ENCODE assay signal across 15 mouse cellular contexts in the genomic region with DNA sequence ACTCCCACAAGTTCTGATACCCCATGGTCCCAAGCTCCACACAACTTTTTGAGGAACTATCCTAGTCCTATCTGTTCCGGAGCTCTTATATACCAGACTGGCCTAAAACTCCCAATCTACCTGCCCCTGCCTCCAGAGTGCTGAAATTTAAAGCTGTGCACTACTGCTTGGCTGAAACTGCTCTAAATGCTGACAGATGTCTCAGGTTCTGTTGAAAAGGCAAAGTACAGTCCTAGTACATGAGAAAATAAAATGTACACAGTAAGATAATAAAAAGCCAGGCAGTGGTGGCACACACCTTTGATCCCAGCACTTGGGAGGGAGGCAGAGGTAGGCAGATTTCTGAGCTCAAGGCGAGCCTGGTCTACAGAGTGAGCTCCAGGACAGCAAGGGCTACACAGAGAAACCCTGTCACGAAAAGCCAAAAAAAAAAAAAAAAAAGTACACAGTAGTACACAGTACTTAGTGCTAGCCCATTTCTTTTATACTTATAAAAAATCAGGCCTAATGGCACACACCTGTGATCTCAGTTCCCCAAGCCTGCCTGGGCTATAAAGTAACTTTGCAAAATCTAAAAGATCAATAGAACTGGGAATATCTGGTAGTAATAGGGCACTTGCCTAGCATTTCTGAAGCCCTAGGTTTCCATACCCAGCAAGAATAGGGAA. TPM values are rescaled to one million over a fixed set of nuclear protein-coding genes. Genes with fewer than 3 reads are reported as not detected.
DNase-seq lines count a peak whose midpoint lies in the region; ATAC-seq and TF ChIP-seq lines count a peak whose summit lies in the region.
"Had no signal": no experiment of that assay in that cellular context is flagged by ENCODE, and none has a peak within 500 bp of the region (broad histone marks: within the 10 kb centered on the region; RNA-seq: fewer than 3 reads in every experiment).

No protein-coding gene starts in this region.

- 0 out of 2 replicates have a peak, but pooled peaks have one; percentile 12 for TF ChIP-seq POLR2A in liver, adult 2 months (IDR thresholded peaks at IDR 0.05; ENCODE audit: extremely low read depth, insufficient read depth, low read length)
- TF ChIP-seq POLR2A in small intestine, adult 2 months (IDR thresholded peaks at IDR 0.05; ENCODE audit: low read depth, low read length) = no peak

- H3K9me3 ChIP-seq in liver, embryonic 11.5 days (ENCODE audit: control insufficient read depth, low read length) = no peaks in the 10 kb centered on the region
- H3K9me3 ChIP-seq in E14TG2a.4 (ENCODE audit: low read length) = no peaks in the 10 kb centered on the region
- no peaks in the 10 kb centered on the region for H3K9me3 ChIP-seq in embryonic facial prominence, embryonic 10.5 days
- H3K9me3 ChIP-seq: limb, embryonic 13.5 days had no signal

- peak; percentile 67 for DNase-seq in liver, adult 2 months (ENCODE audit: extremely low read depth, low read depth, low spot score)
- no peak for DNase-seq in liver, embryonic 11.5 days (ENCODE audit: low spot score)
- no peak for DNase-seq in embryonic facial prominence, embryonic 10.5 days (ENCODE audit: low spot score)
- DNase-seq in layer of hippocampus, postnatal 25 days (ENCODE audit: extremely low spot score in 1 of 2, low spot score in 1 of 2) = no peak
- no peak for DNase-seq in right cerebral cortex, adult 2 months (ENCODE audit: low spot score in 2 of 2)
- DNase-seq: right cerebral cortex, postnatal 25 days had no signal

- TF ChIP-seq CTCF in liver, adult 2 months (IDR thresholded peaks at IDR 0.05; ENCODE audit: low read depth, low read length) = no peak
- no peak for TF ChIP-seq CTCF in E14TG2a.4 (conservative IDR thresholded peaks at IDR 0.05; ENCODE audit: low read length)
- TF ChIP-seq CTCF in small intestine, adult 2 months (IDR thresholded peaks at IDR 0.05; ENCODE audit: extremely low read depth, insufficient read length, insufficient replicate concordance, low read depth, low read length) = no peak

- H3K27ac ChIP-seq in liver, adult 2 months (replicated peaks; ENCODE audit: insufficient read depth, low read depth, low read length) = peak overlapping the region; percentile 61
- H3K27ac ChIP-seq in liver, embryonic 11.5 days (ENCODE audit: low read depth, low read length) = no peak overlapping the region
- H3K27ac ChIP-seq in embryonic facial prominence, embryonic 10.5 days (replicated peaks) = no peak overlapping the region
- peak overlapping the region; percentile 40 for H3K27ac ChIP-seq in small intestine, adult 2 months (ENCODE audit: insufficient read depth, low read depth, low read length)
- H3K27ac ChIP-seq: hindbrain, postnatal 0 days; limb, embryonic 13.5 days; stomach, postnatal 0 days had no signal

- ATAC-seq in liver, embryonic 11.5 days (replicated peaks; ENCODE audit: low FRiP score) = no peak
- ATAC-seq: forebrain, embryonic 16.5 days; hindbrain, postnatal 0 days had no signal

- no peak overlapping the region; the same call in 1 of the 2 replicates for H3K4me3 ChIP-seq in liver, adult 2 months (ENCODE audit: insufficient read depth, low read depth, low read length)
- H3K4me3 ChIP-seq in liver, embryonic 11.5 days (ENCODE audit: low read depth, low read length) = no peak overlapping the region
- H3K4me3 ChIP-seq in E14TG2a.4 (replicated peaks; ENCODE audit: low read length) = peak overlapping the region; percentile 89
- H3K4me3 ChIP-seq in embryonic facial prominence, embryonic 10.5 days = 0 out of 2 replicates have a peak overlapping the region, but pooled peaks have one; percentile 16
- no peak overlapping the region for H3K4me3 ChIP-seq in small intestine, adult 2 months (ENCODE audit: low read depth, low read length)

- no peaks in the 10 kb centered on the region for H3K27me3 ChIP-seq in liver, adult 2 months (ENCODE audit: control insufficient read depth, insufficient read depth, low read length)
- H3K27me3 ChIP-seq in liver, embryonic 11.5 days (replicated peaks; ENCODE audit: control insufficient read depth, insufficient read depth, low read length) = no peaks in the 10 kb centered on the region
- H3K27me3 ChIP-seq in E14TG2a.4 (ENCODE audit: insufficient read depth, low read length) = no peaks in the 10 kb centered on the region
- H3K27me3 ChIP-seq in embryonic facial prominence, embryonic 10.5 days (replicated peaks; ENCODE audit: low read depth, poor library complexity, severe bottlenecking) = no peaks in the 10 kb centered on the region
- no peaks in the 10 kb centered on the region for H3K27me3 ChIP-seq in small intestine, adult 2 months (ENCODE audit: control insufficient read depth, insufficient read depth, low read length)
- H3K27me3 ChIP-seq: limb, embryonic 13.5 days had no signal

- peaks cover 17% of the 10 kb centered on the region for H3K36me3 ChIP-seq in liver, adult 2 months (ENCODE audit: control insufficient read depth, insufficient read depth, low read length)
- peaks cover 16% of the 10 kb centered on the region for H3K36me3 ChIP-seq in liver, embryonic 11.5 days (ENCODE audit: control insufficient read depth, insufficient read depth, low read length)
- H3K36me3 ChIP-seq in E14TG2a.4 (ENCODE audit: insufficient read depth, low read length) = peaks cover 27% of the 10 kb centered on the region
- peaks cover 24% of the 10 kb centered on the region for H3K36me3 ChIP-seq in embryonic facial prominence, embryonic 10.5 days (replicated peaks)
- H3K36me3 ChIP-seq in small intestine, adult 2 months (ENCODE audit: control insufficient read depth, insufficient read depth, low read length) = peaks cover 20% of the 10 kb centered on the region

- peak overlapping the region; percentile 56 for H3K9ac ChIP-seq in liver, adult 2 months (ENCODE audit: low read depth, low read length)
- H3K9ac ChIP-seq in liver, embryonic 11.5 days (ENCODE audit: low read depth, low read length) = no peak overlapping the region
- H3K9ac ChIP-seq: limb, embryonic 13.5 days had no signal

- peaks cover 4% of the 10 kb centered on the region; the same call in 1 of the 2 replicates for H3K4me1 ChIP-seq in liver, adult 2 months (ENCODE audit: control insufficient read depth, insufficient read depth, low read length)
- peaks cover 6% of the 10 kb centered on the region; the same call in 1 of the 2 replicates for H3K4me1 ChIP-seq in liver, embryonic 11.5 days (replicated peaks; ENCODE audit: control insufficient read depth, insufficient read depth, low read length)
- H3K4me1 ChIP-seq in E14TG2a.4 (replicated peaks; ENCODE audit: low read depth, low read length) = peaks cover 33% of the 10 kb centered on the region
- H3K4me1 ChIP-seq in embryonic facial prominence, embryonic 10.5 days = peaks cover 3% of the 10 kb centered on the region
- peaks cover 3% of the 10 kb centered on the region; the same call in 1 of the 2 replicates for H3K4me1 ChIP-seq in small intestine, adult 2 months (ENCODE audit: control insufficient read depth, insufficient read depth, insufficient read length, low read length)

- WGBS in liver, adult 2 months = 35% methylated on average over 3 of the region's 3 CpGs
- 63% methylated on average over 3 of the region's 3 CpGs for WGBS in liver, embryonic 11.5 days
- 61% methylated on average over 3 of the region's 3 CpGs for WGBS in embryonic facial prominence, embryonic 10.5 days
- WGBS in small intestine, adult 2 months = 36% methylated on average over 3 of the region's 3 CpGs

- no peak overlapping the region for H3K4me2 ChIP-seq in liver, embryonic 11.5 days

- peaks cover 3% of the 10 kb centered on the region; the same call in 1 of the 2 replicates for H3K79me2 ChIP-seq in liver, adult 2 months (ENCODE audit: control insufficient read depth, insufficient read depth, low read length)

RNA-seq across cellular contexts. Expression of a gene that starts 3.0 kb away (rescaled TPM):
- 145 and 210 TPM in 2 replicates for total RNA-seq in liver, adult 2 months (2014; rRNA removed)
- 86.6 and 104 TPM in 2 replicates for polyA plus RNA-seq in liver, adult 2 months (2012; rRNA removed)
- polyA plus RNA-seq in liver, embryonic 11.5 days (2014; fragmentation: Nextera tagmentation; extraction: Ambion mirVana) = 2,121 and 2,222 TPM in 2 replicates
- 1,675 and 1,681 TPM in 2 replicates for polyA plus RNA-seq in embryonic facial prominence, embryonic 10.5 days (2016; fragmentation: Nextera tagmentation; extraction: Ambion mirVana)
- polyA plus RNA-seq in small intestine, adult 2 months (2012; rRNA removed) = 49.3 and 102 TPM in 2 replicates
- 100 to 1,000 TPM; 723 to 806 TPM for total RNA-seq in layer of hippocampus, postnatal 25 days (2021)

RNA-seq across cellular contexts. Expression of a gene that starts 11.5 kb away (rescaled TPM):
- total RNA-seq in liver, adult 2 months (2014; rRNA removed) = not detected in 2 replicates
- not detected in 2 replicates for polyA plus RNA-seq in liver, adult 2 months (2012; rRNA removed)
- polyA plus RNA-seq in liver, embryonic 11.5 days (2014; fragmentation: Nextera tagmentation; extraction: Ambion mirVana) = not detected in 2 replicates
- 0.37 TPM in 1 of 2 replicates, not detected in the other for polyA plus RNA-seq in embryonic facial prominence, embryonic 10.5 days (2016; fragmentation: Nextera tagmentation; extraction: Ambion mirVana)
- 0.38 and 336 TPM in 2 replicates for polyA plus RNA-seq in small intestine, adult 2 months (2012; rRNA removed)
- total RNA-seq in layer of hippocampus, postnatal 25 days (2021) = not detected
- total RNA-seq: heart, adult 18-20 months; hindbrain, postnatal 0 days; layer of hippocampus, adult 18-20 months had no signal
- polyA plus RNA-seq: forebrain, embryonic 16.5 days; limb, embryonic 13.5 days; neural tube, embryonic 14.5 days had no signal

RNA-seq across cellular contexts. Expression of a gene that starts 33.2 kb away (rescaled TPM):
- 0.65 and 1.3 TPM in 2 replicates for total RNA-seq in liver, adult 2 months (2014; rRNA removed)
- 0.40 and 1.2 TPM in 2 replicates for polyA plus RNA-seq in liver, adult 2 months (2012; rRNA removed)
- polyA plus RNA-seq in liver, embryonic 11.5 days (2014; fragmentation: Nextera tagmentation; extraction: Ambion mirVana) = 0.82 and 1.5 TPM in 2 replicates
- 14.0 and 14.2 TPM in 2 replicates for polyA plus RNA-seq in embryonic facial prominence, embryonic 10.5 days (2016; fragmentation: Nextera tagmentation; extraction: Ambion mirVana)
- polyA plus RNA-seq in small intestine, adult 2 months (2012; rRNA removed) = 2.7 and 4.6 TPM in 2 replicates
- total RNA-seq in layer of hippocampus, postnatal 25 days (2021) = 100 to 1,000 TPM; 125 to 143 TPM

RNA-seq across cellular contexts. Expression of a gene that starts 53.1 kb away (rescaled TPM):
- not detected in 2 replicates for total RNA-seq in liver, adult 2 months (2014; rRNA removed)
- not detected in 2 replicates for polyA plus RNA-seq in liver, adult 2 months (2012; rRNA removed)
- not detected in 2 replicates for polyA plus RNA-seq in liver, embryonic 11.5 days (2014; fragmentation: Nextera tagmentation; extraction: Ambion mirVana)
- polyA plus RNA-seq in embryonic facial prominence, embryonic 10.5 days (2016; fragmentation: Nextera tagmentation; extraction: Ambion mirVana) = not detected in 2 replicates
- 0.09 TPM in 1 of 2 replicates, not detected in the other for polyA plus RNA-seq in small intestine, adult 2 months (2012; rRNA removed)
- not detected for total RNA-seq in layer of hippocampus, postnatal 25 days (2021)
- total RNA-seq: heart, adult 18-20 months; hindbrain, postnatal 0 days; layer of hippocampus, adult 18-20 months had no signal
- polyA plus RNA-seq: forebrain, embryonic 16.5 days; hindbrain, postnatal 0 days; limb, embryonic 13.5 days; neural tube, embryonic 14.5 days had no signal

Comparison
In these comparisons a context has a peak if more than half of its experiments do, and no peak if none do; other contexts are left out.
1. H3K27ac ChIP-seq: peak in liver, adult 2 months (single experiment) and small intestine, adult 2 months (single experiment); none in liver, embryonic 11.5 days (single experiment) and embryonic facial prominence, embryonic 10.5 days (single experiment).
2. RNA of a gene that starts 3.0 kb away (polyA plus RNA-seq): 2,121 to 2,222 TPM in liver, embryonic 11.5 days and 1,675 to 1,681 TPM in embryonic facial prominence, embryonic 10.5 days; 49.3 to 102 TPM in small intestine, adult 2 months and 86.6 to 104 TPM in liver, adult 2 months; every median in the first group is over 10 times any median in the second.
3. H3K4me3 ChIP-seq: peak in E14TG2a.4 (single experiment) and embryonic facial prominence, embryonic 10.5 days (single experiment); none in liver, adult 2 months (single experiment), liver, embryonic 11.5 days (single experiment) and small intestine, adult 2 months (single experiment).